Mouse (Mus musculus): ENCODE data around the gene Mbnl1.

DNA sequence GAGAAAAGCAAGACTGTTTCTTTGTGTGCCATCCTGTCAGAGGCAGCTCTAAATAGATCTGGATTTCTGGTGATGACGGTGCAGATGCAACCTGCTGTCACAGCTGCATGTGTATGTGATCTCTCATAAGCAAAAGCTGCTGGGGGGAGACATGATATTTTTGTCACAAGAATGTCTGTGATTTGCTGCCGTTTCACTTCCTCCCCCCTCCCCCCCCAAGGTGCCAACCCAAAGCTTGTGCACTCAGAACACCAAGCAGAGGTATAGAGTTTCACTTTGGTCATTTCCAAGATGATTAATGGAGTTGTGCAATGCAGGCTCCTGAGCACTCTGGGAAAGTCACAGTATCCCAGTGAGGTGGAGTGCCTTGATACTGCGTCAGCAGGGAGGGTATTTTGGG is 116.7 kb downstream of the Mbnl1 start:
- no peak for TF ChIP-seq POLR2A (IDR thresholded peaks at IDR 0.05; ENCODE audit: insufficient read depth, low read depth, low read length)
- no peak for TF ChIP-seq EP300 (IDR thresholded peaks at IDR 0.05; ENCODE audit: insufficient read depth, low read depth, low read length)

All from heart, adult 2 months (tissue).